Mouse (Mus musculus): ENCODE data around the gene Nt5c2.

The Nt5c2 gene

DNA sequence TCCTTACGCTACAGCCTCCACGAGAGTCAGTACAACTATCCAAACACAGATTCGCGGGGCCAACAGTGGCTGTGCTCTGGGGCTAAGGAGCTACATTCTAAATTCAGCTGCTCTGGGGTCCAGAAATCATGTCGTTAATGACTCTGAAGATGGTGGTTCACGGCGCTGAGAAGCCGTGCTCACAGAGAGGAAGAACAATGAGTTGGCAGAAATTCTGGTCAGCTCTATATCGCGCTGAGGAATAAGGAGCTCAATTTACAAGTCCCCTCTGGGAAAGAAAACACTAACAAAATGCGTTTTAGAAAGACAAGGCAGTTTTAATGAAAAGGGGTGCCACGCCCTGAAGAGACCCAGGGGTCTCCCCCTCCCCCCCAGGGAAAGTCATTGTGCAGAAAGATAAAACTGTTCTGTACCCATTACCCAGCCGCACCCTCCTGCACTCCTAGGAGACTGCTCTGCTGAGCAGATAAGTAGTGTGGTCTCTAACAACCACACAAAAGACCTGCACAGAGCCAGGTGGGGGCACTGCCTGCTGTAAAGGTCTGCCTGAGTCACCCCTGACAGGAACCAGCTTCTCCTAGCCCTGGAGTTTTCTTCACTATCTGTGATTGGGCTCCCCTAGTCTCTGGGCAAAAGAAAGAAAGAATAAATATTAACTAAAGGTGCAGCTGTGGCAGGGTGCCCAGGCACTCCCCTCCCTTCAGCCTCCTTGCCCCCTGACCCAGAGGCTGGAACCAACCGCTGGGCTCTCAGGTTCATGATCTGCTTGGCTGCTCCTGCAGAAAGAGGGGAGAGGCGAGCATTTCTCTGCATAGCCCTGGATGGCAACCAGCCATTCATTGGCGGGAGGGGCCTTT, 26.5 kb downstream of the Nt5c2 start:
- CTCF ChIA-PET, result interaction anchor here (0.6 kb wide), 1 partner anchor 57 kb away, joined by 12 read pairs; no protein-coding TSS in a partner anchor

DNA sequence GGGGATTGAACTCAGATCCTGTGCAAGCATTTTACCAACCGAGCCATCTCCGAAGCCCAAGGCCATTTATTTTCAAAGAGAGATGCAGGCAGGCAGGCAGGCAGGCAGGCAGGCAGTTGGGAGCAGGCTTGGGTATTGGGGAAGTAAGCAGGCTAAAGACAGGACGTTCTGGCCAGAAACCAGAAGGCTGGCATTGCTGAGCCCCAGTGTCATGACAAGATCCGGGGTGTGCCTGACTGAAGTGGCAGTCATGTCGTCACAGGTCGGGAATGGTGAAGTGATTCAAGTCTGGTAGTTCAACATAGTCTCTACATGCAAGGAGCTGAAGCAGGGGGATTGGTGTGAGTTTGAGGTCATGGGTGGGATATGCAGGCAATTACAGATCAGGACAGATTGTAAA, 27.3 kb downstream of the Nt5c2 start:
- CTCF ChIA-PET, result no interaction called here

DNA sequence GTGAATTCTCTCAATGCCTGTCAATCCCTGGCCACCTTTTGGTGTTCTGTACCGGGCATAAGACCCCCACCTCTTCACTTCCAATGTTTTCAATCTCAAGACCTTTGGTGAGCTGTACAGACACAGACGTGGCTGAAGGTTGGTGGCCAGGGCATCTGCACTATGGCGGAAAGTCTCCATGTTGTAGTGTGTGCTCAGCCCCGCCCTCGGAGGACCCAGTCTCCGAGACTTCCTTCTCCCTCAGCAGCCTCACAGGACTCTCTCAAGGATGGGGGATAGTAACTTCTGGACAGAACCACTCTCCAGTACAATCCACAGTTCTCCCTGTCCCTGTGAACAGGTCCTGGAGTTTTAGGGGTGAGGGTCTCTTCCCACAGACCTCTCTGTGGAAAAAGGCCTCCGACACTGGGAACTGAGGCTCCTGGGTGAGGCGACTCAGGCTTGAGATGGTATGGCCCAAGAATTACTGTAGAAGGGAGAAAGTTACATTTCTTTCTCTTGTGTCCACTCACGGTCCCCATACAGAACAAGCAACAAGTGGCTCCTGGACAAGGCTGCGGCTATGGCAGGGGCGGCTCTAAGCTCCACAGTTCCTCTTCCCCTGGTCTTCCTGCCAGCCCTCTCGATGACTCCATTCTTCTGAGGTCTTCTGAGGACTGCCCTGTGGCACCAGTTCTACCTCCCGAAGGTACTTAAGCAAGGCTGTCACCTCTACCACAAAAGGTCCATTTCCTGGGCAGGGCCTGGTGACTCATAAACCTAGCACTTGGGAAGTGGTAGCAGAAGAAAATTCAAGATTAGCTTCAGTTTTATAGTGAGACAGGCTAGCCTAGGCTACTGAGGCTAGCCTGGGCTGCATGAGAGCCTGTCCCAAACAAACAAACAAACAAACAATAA, 30.0 kb downstream of the Nt5c2 start:
- CTCF ChIA-PET, result no interaction called here

DNA sequence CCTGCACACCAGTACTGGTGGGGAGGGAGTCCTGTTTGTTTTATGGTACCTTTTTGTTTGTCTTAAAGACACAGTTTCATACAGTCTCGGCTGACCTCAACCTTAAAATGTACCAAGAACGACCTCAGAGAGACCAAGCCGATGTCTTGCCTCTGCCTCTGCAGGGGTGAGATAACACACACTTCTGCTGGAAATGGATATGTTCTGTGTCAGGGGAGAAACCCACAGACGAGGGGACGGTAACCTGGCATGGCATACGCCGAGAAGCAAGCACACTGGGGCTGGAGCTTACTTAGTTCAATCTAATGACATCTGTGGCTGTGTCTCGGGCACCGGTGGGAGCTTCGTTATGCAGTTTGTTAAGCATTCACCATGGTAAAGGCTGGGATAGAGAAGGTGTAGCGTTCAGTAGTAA, 31.0 kb downstream of the Nt5c2 start:
- CTCF ChIA-PET, result interaction anchor here (0.7 kb wide), 1 partner anchor 8 kb away, joined by 5 read pairs; no protein-coding TSS in a partner anchor

DNA sequence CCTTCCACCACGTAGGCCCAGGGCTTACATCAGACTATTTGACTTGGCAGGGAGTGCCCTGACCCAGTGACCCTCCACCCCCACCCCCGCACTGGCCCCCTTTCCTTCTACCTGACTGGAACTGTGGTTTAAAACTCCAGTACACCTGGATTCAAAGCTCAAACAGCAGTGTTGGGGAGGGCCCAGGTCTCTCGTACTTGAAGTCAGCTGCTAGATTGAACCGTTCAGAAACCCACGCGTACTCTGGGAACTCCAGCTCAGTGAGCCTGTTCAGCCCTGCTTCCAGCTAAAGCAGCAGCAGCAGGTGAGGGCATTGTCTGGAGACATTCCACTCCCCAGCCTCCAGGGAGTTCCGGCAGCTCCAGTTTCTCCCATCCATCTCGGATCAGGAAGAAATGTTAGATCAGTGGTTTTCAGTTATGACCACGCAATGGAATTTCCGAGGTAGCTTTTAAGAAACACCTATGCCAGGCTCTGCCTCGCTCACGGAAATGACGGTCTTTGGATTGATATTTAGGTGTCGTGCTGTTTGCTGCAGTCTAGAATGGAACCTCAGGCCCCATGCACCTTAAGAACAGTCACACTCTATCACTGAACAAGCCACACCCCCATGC, 31.5 kb downstream of the Nt5c2 start:
- CTCF ChIA-PET, result interaction anchor here (0.7 kb wide), 1 partner anchor 9 kb away, joined by 5 read pairs; no protein-coding TSS in a partner anchor

DNA sequence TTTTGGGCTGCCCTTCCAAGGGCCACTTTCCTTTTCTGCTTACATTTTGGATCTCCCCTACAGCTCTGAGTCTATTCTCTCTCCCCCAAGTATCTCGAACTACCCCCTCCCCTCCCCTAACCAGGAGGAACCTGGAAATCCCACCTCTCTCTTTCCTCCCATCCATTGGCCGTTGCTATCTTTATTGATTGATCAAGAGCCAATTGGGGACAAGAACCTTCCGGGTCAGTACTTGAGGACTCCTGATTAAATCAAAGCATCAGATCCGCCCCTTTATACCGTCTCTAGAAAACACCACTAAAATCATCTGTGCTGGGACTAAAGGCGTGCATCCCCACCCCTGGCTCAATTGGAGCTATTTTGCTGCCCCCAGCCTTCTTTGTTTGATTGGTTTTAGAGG, 33.5 kb downstream of the Nt5c2 start:
- CTCF ChIA-PET, result no interaction called here

DNA sequence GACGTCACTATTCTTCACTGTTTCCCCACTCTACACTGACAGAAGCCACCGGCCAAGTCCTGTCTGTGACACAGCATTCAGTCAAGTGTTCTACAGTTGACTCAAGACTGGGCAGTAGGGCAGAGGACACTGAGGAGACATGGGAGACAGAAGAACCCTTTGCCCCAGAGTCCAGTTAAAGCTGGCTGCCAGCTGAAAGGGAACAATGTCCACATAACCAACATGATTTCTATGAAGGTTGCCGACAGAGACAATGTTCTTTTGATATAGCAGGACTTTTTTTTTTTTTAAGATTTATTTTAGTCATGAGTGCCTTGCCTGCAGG, 35.2 kb downstream of the Nt5c2 start:
- CTCF ChIA-PET, result interaction anchor here (0.5 kb wide), 1 partner anchor 46 kb away, joined by 3 read pairs; no protein-coding TSS in a partner anchor

DNA sequence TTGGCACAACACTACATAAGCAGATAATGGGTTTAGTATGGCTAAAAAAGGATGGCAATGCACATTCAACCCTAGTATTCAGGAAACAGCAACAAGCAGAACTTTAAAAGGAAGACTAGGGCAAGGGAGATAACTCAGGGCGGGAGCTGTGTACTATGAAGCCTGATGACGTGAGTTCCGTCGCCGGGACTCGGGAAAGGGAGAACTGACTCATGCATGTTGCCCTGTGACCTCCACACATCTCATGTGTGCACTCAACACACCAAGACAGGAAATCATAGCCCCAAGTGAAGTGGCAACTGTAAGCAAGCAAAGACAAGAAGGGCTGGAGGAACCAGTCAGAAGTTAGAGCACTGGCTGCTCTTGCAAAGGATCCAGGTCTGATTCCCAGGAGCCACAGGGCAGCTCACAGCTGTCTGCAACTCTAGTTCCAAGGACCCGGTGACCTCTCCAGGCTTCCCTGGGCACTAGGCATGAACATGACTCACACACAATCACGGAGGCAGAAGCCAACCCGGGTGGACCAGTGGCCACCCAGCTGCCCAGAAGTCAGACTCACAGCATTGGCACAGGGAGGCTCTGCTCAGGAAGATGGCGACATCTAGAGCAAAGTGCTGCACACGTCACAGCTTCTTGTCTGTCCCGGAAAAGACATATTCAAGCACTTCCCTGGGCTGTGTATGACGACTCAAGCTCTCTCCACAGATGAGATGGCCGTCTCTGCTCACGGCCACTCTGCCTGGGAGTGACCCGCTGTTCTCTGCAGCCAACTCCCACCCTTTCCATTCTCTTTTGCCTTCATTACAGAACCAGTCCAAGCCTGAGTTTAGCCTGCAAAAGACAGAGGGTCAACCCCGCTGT, 35.8 kb downstream of the Nt5c2 start:
- CTCF ChIA-PET, result no interaction called here

DNA sequence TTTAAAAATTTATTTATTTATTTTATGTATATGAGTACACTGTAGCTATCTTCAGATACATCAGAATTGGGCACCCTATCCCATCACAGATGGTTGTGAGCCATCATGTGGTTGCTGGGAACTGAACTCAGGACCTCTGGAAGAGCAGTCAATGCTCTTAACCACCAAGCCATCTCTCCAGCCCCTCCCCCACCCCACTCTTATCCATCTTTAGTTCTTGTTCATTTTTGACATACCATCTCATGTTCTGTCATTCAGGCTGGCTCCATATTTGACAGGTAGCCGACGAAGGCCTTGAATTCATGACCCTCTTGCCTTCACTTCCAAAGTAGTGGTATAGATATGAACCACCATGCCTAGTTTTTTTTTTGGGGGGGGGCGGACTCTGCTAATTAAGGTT, 36.9 kb downstream of the Nt5c2 start:
- CTCF ChIA-PET, result interaction anchor here (0.7 kb wide), 1 partner anchor 96 kb away, joined by 3 read pairs; no protein-coding TSS in a partner anchor

DNA sequence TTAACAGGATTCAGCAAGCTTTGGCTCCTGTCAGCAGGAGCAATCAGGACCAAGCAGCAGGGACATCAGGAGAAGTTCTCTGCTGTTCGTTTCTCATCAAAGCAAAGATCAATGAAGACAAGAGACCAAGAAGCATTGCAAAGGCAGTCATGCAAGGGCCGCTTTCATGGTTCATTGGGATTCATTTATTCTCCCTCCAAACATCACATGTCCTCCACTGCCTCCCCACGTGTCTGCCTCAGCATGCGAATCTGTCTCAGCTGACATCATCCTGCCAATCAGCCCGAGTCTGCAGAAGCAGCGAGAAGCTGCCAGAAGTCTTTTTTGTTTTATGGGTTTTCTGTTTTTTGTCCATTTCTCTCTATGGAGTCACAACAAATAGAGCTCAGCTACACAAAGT, 37.5 kb downstream of the Nt5c2 start:
- CTCF ChIA-PET, result interaction anchor here (0.7 kb wide), 1 partner anchor 96 kb away, joined by 3 read pairs; no protein-coding TSS in a partner anchor

DNA sequence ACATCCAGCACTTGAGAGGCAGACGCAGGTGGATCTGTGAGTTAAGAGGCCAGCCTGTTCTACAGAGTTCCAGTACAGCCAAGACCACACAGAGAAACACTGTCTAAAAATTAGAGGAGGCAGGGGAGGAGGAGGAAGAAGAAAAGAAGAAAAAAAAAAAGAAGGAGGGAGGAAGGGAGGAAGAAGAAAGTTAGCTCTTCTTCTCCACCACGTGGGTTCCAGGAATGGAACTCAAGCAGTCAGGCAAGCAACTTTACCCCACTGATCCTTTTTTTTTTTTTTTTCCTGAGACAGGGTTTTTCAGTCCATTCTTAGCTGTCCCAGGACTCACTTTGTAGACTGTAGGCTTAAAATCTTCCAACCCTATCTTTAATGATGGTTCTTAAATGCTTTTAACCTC, 38.2 kb downstream of the Nt5c2 start:
- CTCF ChIA-PET, result interaction anchor here (0.6 to 0.9 kb wide), 2 partner anchors 10 to 15 kb away, joined by 6 to 10 read pairs; no protein-coding TSS in a partner anchor

DNA sequence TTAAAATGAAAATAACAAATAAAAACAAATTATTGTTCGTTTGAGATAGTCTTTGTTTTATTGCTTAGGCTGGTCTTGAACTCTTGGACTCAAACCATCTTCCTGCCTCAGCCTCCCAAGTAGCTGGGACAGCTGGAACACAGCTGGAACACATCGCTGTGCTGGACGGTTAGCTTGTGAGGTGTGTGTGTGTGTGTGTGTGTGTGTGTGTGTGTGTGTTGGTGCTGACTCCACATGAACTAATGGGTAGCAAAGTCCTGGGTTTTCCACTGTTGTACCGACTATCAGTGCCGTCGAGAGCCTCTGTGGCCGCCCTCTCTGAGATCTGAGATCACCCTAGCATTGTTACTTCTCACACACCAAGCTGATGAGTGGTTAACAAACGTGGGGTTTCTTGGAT, 39.0 kb downstream of the Nt5c2 start:
- CTCF ChIA-PET, result no interaction called here

DNA sequence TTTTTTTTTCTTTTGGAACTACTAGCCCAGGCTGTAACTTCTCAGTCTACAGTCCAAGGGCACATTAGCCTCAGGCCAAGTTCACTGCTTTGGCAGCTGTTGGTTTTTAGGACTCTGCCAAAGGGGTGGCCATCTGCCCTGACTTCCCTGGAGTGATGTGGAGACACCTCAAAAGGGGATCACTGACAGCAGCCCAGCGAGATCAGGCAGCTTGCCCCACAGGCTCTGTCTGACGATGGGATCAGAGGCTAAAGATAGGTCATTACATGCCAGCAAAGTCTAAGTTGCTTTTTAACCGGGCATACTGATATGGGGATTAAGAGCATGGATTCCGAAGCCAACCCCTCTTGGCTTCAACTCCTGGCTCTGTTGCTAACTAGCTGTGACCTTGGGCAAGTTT, 39.4 kb downstream of the Nt5c2 start:
- CTCF ChIA-PET, result no interaction called here

DNA sequence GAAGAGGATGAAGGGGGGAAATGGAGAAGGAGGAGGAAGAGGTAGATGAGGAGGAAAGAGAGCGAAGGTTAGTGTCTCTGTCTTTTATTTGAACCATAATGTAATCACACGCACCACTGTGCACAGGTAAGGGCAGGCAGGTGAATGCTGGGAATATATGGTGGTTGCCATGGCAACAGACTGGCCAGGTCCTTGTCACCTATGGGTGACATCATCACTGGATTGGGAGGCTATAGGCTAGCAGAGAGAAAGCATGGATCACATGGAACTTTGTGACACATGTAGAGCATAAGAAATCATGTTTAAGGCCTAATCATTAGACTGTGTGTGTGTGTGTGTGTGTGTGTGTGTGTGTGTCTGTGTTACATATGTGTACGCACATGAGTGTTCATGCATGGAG, 42.8 kb downstream of the Nt5c2 start:
- CTCF ChIA-PET, result no interaction called here

DNA sequence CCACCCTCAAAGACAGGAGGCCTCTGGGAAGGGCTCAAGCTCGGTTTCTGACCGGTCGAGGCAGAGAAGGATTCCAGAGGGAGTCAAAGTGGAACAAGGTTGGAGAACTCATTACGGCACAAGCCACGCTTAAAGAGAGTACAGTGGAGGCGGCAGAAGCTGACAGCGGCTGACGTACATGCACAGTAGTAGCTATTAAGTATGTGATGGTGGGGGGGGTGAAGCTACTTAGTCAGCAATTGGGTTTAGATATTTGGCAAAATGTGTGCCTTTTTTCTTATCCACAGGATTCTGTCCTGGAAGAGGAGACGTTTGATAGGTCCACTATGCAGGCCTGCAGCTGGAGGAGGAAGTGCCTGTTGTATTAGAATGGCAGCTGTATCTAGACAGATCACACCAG, 43.2 kb downstream of the Nt5c2 start:
- CTCF ChIA-PET, result no interaction called here

DNA sequence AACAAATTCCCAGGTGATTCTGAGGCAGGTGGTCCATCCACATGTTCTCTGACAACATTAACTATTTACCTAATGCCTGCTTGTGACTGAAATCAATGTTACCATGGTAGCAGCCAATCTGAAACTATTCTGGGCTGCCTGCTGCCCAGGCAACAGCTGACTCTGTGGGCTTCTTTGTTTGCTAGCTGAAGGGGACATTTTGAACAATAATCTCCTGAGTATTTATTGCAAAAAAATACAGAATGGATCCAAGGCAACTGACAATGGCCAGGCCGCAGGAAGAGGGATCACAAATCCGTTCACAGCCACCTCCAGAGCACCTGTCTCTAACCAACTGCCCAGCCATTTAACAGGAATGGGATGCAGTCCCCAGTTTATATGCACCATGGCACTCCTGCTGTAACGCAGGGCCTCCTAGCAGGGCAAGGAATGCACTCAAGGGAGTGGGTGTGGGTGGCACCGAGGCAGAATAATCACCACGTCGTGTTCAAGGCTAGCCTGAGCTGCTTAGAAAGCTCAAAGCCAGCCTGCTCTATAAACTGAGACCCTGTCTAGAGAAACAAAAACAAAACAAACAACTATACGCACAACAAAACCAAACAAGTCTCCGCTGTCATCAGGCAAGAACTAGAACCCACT, 43.8 kb downstream of the Nt5c2 start:
- CTCF ChIA-PET, result interaction anchor here (0.7 kb wide), 1 partner anchor 9 kb away, joined by 11 read pairs; no protein-coding TSS in a partner anchor

DNA sequence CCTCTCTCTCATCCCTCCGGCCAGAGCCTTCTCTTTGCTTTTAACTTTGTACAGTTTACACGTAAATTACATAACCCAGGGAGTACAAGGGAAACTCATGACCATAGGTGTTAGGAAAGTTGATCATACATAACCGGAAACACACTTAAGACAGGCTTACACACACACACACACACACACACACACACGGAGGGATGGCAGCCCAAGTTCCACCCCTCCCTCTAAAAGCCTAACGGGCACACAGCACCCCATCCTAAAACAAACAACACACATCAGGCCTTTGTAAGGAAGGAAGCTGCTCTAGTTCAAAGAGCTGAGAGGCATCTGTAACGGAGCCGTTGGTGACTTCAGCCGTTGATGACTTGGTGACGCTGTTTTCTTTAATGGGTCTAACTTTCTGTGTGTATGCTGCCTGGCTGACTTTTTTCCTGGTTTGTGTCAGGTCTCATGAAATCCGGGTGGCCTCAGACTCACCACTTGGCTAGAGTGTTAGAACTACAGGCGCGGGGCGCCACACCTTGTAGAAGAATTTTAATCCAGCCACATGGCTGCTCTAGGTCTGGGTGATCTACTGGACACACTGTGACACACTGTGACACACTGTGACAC, 44.7 kb downstream of the Nt5c2 start:
- CTCF ChIA-PET, result no interaction called here

DNA sequence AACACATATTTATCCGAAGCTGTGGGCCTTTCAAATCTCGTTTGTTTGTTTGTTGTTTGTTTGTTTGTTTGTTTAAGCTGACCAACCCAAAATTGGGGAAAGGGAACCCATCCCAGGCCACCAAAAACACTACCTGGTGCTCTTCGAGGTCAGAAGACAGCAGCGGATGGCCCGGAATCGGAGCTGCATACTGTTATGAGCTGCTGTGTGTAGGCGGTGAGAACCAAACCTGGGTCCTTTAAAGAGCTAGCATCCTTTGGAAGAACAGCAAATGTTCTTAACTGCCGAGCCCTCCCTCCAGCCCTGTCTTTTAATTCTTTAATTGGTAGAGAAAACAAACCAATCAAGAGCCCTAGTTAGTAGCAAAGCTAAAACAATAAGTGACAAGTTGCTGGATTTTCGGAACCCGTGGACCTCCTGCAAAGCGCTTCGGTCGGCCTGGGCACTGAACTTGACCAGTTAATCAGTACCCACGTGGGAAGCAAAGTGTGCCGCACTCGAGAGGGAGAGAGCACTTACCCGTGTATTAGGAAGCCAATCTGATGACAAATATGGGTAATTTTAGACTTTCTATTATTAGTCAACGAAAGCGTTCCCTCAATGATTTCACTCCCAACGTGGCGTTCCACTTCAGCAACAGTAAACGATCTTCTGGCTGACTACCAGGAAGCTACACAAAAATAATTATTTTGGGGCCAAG, 45.5 kb downstream of the Nt5c2 start:
- CTCF ChIA-PET, result no interaction called here

DNA sequence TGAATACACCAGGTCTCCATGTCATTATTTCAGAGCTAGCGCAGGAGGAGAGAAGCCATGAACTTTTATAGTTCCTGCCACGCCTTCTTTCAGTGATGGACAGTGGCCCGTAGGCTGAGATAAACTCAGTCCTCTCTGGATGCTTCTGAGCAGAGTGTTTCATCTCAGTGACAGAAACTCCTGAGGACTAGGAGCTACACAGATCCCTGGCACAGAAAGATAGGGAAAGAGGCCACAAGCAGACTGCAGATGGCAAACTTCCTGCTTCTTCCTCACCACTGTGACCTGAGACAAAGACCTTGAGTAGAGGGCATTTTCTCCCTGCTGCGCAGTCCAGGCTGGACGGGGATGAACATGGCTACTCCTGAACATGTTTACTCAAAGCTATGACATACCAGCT, 46.1 kb downstream of the Nt5c2 start:
- CTCF ChIA-PET, result no interaction called here

DNA sequence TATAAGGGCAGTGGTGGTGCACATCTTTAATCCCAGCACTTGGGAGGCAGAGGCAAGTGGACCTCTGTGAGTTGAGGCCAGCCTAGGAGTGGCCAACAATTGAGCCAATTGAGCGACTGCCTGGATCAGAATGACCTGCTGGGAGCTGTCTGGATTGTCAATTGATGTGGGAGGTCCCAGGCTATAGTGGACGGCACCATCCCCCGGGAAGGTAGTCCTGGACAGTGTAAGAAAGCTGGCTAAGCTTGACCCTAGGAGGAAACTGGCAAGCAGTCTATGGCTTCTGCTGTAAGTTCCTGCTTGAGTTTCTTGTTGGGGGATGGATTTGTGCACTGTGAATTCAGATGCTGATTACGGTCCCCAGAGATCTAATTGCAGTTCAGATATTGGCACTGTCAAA, 47.1 kb downstream of the Nt5c2 start:
- CTCF ChIA-PET, result no interaction called here

All from spleen, embryonic (tissue).